Mouse (Mus musculus): ENCODE data around the gene Prkab1. TPM values are rescaled to one million over a fixed set of nuclear protein-coding genes. Genes with fewer than 3 reads are reported as not detected.
A peak's percentile ranks its signal among the peaks of the same experiment; 100 is the strongest.

Gene Prkab1
- polyA plus RNA-seq, 1 experiment from 2014 or later: 44.8 TPM

- WGBS: 47% methylated on average over 8 of the region's 8 CpGs
Observed at GRCm38 (mm10) chr5:116023251-116023661, 1.1 kb downstream of the Prkab1 start.

GRCm38 (mm10) chr5:116022658-116023200 lies 1.6 kb downstream of the Prkab1 start:
- H3K27ac ChIP-seq (ENCODE audit: low read depth, low read length): no peak overlapping the region
- 86% methylated on average over 7 of the region's 7 CpGs for WGBS
- H3K27me3 ChIP-seq (ENCODE audit: control insufficient read depth, insufficient read depth, low read length): no peaks in the 10 kb centered on the region
- H3K36me3 ChIP-seq (ENCODE audit: control insufficient read depth, insufficient read depth, low read length): 0 out of 2 replicates have a peak, but pooled peaks cover under 1% of the 10 kb centered on the region
- 0 out of 2 replicates have a peak overlapping the region, but pooled peaks have one; percentile 85 for H3K4me2 ChIP-seq (replicated peaks; ENCODE audit: low read depth, low read length)
- no peak for ATAC-seq (ENCODE audit: low FRiP score)
- H3K9me3 ChIP-seq (ENCODE audit: control insufficient read depth, low read length): no peaks in the 10 kb centered on the region
- H3K9ac ChIP-seq (ENCODE audit: low read depth, low read length): no peak overlapping the region
- H3K4me1 ChIP-seq (replicated peaks; ENCODE audit: control insufficient read depth, insufficient read depth, low read length): no peaks in the 10 kb centered on the region; the same call in 1 of the 2 replicates
- no peak for DNase-seq (ENCODE audit: low spot score)
- H3K4me3 ChIP-seq (ENCODE audit: low read depth, low read length): 0 out of 2 replicates have a peak overlapping the region, but pooled peaks have one; percentile 83

More at GRCm38 (mm10) chr5:116023251-116023661, 1.1 kb downstream of the Prkab1 start:
- H3K36me3 ChIP-seq (ENCODE audit: control insufficient read depth, insufficient read depth, low read length): no peaks in the 10 kb centered on the region
- H3K27ac ChIP-seq (ENCODE audit: low read depth, low read length): no peak overlapping the region
- no peaks in the 10 kb centered on the region for H3K9me3 ChIP-seq (ENCODE audit: control insufficient read depth, low read length)
- H3K27me3 ChIP-seq (ENCODE audit: control insufficient read depth, insufficient read depth, low read length): no peaks in the 10 kb centered on the region
- no peak for DNase-seq (ENCODE audit: low spot score)
- no peak for ATAC-seq (ENCODE audit: low FRiP score)
- peak overlapping the region; percentile 83 for H3K4me3 ChIP-seq (ENCODE audit: low read depth, low read length)
- H3K9ac ChIP-seq (ENCODE audit: low read depth, low read length): peak overlapping the region; percentile 80; the same call in 1 of the 2 replicates
- no peaks in the 10 kb centered on the region; the same call in 1 of the 2 replicates for H3K4me1 ChIP-seq (replicated peaks; ENCODE audit: control insufficient read depth, insufficient read depth, low read length)
- peak overlapping the region; percentile 85 for H3K4me2 ChIP-seq (replicated peaks; ENCODE audit: low read depth, low read length)

DNA sequence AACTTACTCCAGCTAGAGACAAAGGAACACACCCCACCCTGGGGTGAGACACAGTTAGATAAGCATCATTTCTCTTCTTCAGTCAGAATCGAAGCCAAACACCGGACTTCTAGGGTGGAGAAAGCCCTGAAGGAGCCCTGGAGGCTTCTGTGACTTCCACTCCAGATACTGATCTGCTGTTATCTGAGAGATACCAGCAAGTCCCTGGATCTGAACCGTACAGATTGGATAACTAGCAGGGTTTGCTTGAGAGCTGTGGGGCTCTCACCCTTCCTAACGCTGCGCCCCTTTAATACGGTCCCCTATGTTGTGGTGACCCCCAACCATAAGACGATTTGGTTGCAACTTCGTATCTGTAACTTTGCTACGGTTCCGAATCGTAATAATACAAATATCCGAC lies 2.2 kb downstream of the Prkab1 start:
- 95% methylated on average over 12 of the region's 12 CpGs for WGBS

GRCm38 (mm10) chr5:116021552-116021951 lies 2.8 kb downstream of the Prkab1 start:
- ATAC-seq (ENCODE audit: low FRiP score): no peak
- H3K36me3 ChIP-seq (ENCODE audit: control insufficient read depth, insufficient read depth, low read length): peaks cover 7% of the 10 kb centered on the region; the same call in 1 of the 2 replicates
- WGBS: 89% methylated on average over 14 of the region's 14 CpGs
- H3K9ac ChIP-seq (ENCODE audit: low read depth, low read length): no peak overlapping the region
- H3K27ac ChIP-seq (ENCODE audit: low read depth, low read length): no peak overlapping the region
- no peaks in the 10 kb centered on the region for H3K27me3 ChIP-seq (ENCODE audit: control insufficient read depth, insufficient read depth, low read length)
- H3K4me2 ChIP-seq (replicated peaks; ENCODE audit: low read depth, low read length): no peak overlapping the region
- no peaks in the 10 kb centered on the region for H3K9me3 ChIP-seq (ENCODE audit: control insufficient read depth, low read length)
- H3K4me3 ChIP-seq (ENCODE audit: low read depth, low read length): no peak overlapping the region
- DNase-seq (ENCODE audit: low spot score): no peak
- H3K4me1 ChIP-seq (replicated peaks; ENCODE audit: control insufficient read depth, insufficient read depth, low read length): no peaks in the 10 kb centered on the region; the same call in 1 of the 2 replicates

More for the DNA sequence above, 2.2 kb downstream of the Prkab1 start:
- Histone ChIP-seq H3K27me3 (ENCODE audit: control insufficient read depth, insufficient read depth, low read length) (no peaks in the 10 kb centered on the region), H3K4me2 (replicated peaks; ENCODE audit: low read depth, low read length) (no peak overlapping the region), H3K4me3 (ENCODE audit: low read depth, low read length) (no peak overlapping the region), H3K9ac (ENCODE audit: low read depth, low read length) (no peak overlapping the region), H3K4me1 (replicated peaks; ENCODE audit: control insufficient read depth, insufficient read depth, low read length) (no peaks in the 10 kb centered on the region; the same call in 1 of the 2 replicates), H3K27ac (ENCODE audit: low read depth, low read length) (no peak overlapping the region), H3K36me3 (ENCODE audit: control insufficient read depth, insufficient read depth, low read length) (peaks cover 4% of the 10 kb centered on the region; the same call in 1 of the 2 replicates), H3K9me3 (ENCODE audit: control insufficient read depth, low read length) (no peaks in the 10 kb centered on the region)
- DNase-seq (ENCODE audit: low spot score): no peak
- no peak for ATAC-seq (ENCODE audit: low FRiP score)

GRCm38 (mm10) chr5:116019371-116019770 lies 4.9 kb downstream of the Prkab1 start:
- ATAC-seq (ENCODE audit: low FRiP score) (no peak), DNase-seq (ENCODE audit: low spot score) (no peak)
- WGBS: 83% methylated on average over 11 of the region's 11 CpGs
- Histone ChIP-seq H3K9ac (ENCODE audit: low read depth, low read length) (no peak overlapping the region), H3K4me2 (replicated peaks; ENCODE audit: low read depth, low read length) (no peak overlapping the region), H3K9me3 (ENCODE audit: control insufficient read depth, low read length) (no peaks in the 10 kb centered on the region), H3K4me3 (ENCODE audit: low read depth, low read length) (no peak overlapping the region), H3K27me3 (ENCODE audit: control insufficient read depth, insufficient read depth, low read length) (no peaks in the 10 kb centered on the region), H3K36me3 (ENCODE audit: control insufficient read depth, insufficient read depth, low read length) (peaks cover 7% of the 10 kb centered on the region; the same call in 1 of the 2 replicates), H3K4me1 (replicated peaks; ENCODE audit: control insufficient read depth, insufficient read depth, low read length) (no peaks in the 10 kb centered on the region; the same call in 1 of the 2 replicates), H3K27ac (ENCODE audit: low read depth, low read length) (no peak overlapping the region)

GRCm38 (mm10) chr5:116018784-116019183 lies 5.5 kb downstream of the Prkab1 start:
- Histone ChIP-seq H3K27me3 (ENCODE audit: control insufficient read depth, insufficient read depth, low read length) (no peaks in the 10 kb centered on the region), H3K4me3 (ENCODE audit: low read depth, low read length) (no peak overlapping the region), H3K36me3 (ENCODE audit: control insufficient read depth, insufficient read depth, low read length) (peaks cover 10% of the 10 kb centered on the region), H3K9me3 (ENCODE audit: control insufficient read depth, low read length) (no peaks in the 10 kb centered on the region), H3K9ac (ENCODE audit: low read depth, low read length) (no peak overlapping the region), H3K4me1 (replicated peaks; ENCODE audit: control insufficient read depth, insufficient read depth, low read length) (no peaks in the 10 kb centered on the region; the same call in 1 of the 2 replicates), H3K4me2 (replicated peaks; ENCODE audit: low read depth, low read length) (no peak overlapping the region), H3K27ac (ENCODE audit: low read depth, low read length) (no peak overlapping the region)
- no peak for ATAC-seq (ENCODE audit: low FRiP score)
- DNase-seq (ENCODE audit: low spot score): no peak
- 90% methylated on average over 6 of the region's 6 CpGs for WGBS

DNA sequence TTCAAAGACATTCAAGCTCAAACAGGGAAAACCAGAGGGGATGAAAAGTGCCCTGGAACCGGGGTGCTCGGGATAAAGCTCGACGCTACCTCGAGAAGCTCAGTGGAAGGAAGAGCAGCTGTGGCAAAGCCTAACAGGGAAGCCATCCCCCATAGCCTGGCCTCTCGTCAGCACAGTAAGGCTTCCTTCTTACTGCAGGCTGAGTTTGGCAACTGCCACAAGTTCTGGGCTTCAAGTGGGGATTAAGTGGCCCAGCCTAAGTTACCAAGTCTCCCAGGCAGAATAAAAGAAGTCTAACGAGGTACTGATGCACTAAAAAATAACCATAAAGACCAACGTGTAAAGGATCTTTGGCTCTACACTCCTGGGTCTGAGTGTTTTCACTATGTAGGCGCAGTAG lies 6.1 kb downstream of the Prkab1 start:
- Histone ChIP-seq H3K36me3 (ENCODE audit: control insufficient read depth, insufficient read depth, low read length) (peaks cover 14% of the 10 kb centered on the region), H3K27ac (ENCODE audit: low read depth, low read length) (no peak overlapping the region), H3K9ac (ENCODE audit: low read depth, low read length) (no peak overlapping the region), H3K27me3 (ENCODE audit: control insufficient read depth, insufficient read depth, low read length) (no peaks in the 10 kb centered on the region), H3K4me1 (replicated peaks; ENCODE audit: control insufficient read depth, insufficient read depth, low read length) (no peaks in the 10 kb centered on the region; the same call in 1 of the 2 replicates), H3K4me3 (ENCODE audit: low read depth, low read length) (no peak overlapping the region), H3K9me3 (ENCODE audit: control insufficient read depth, low read length) (no peaks in the 10 kb centered on the region), H3K4me2 (replicated peaks; ENCODE audit: low read depth, low read length) (no peak overlapping the region)
- no peak for DNase-seq (ENCODE audit: low spot score)
- ATAC-seq (ENCODE audit: low FRiP score): no peak
- WGBS: 94% methylated on average over 9 of the region's 9 CpGs

GRCm38 (mm10) chr5:116017391-116017790 lies 6.9 kb downstream of the Prkab1 start:
- no peaks in the 10 kb centered on the region for H3K9me3 ChIP-seq (ENCODE audit: control insufficient read depth, low read length)
- no peaks in the 10 kb centered on the region; the same call in 1 of the 2 replicates for H3K4me1 ChIP-seq (replicated peaks; ENCODE audit: control insufficient read depth, insufficient read depth, low read length)
- no peak for DNase-seq (ENCODE audit: low spot score)
- no peak for ATAC-seq (ENCODE audit: low FRiP score)
- peaks cover 16% of the 10 kb centered on the region for H3K36me3 ChIP-seq (ENCODE audit: control insufficient read depth, insufficient read depth, low read length)
- H3K27ac ChIP-seq (ENCODE audit: low read depth, low read length): no peak overlapping the region
- WGBS: 93% methylated on average over 8 of the region's 8 CpGs
- H3K4me3 ChIP-seq (ENCODE audit: low read depth, low read length): no peak overlapping the region
- H3K9ac ChIP-seq (ENCODE audit: low read depth, low read length): no peak overlapping the region
- no peaks in the 10 kb centered on the region for H3K27me3 ChIP-seq (ENCODE audit: control insufficient read depth, insufficient read depth, low read length)
- no peak overlapping the region for H3K4me2 ChIP-seq (replicated peaks; ENCODE audit: low read depth, low read length)

- ATAC-seq (ENCODE audit: low FRiP score) (no peak), DNase-seq (ENCODE audit: low spot score) (no peak)
- Histone ChIP-seq H3K4me1 (replicated peaks; ENCODE audit: control insufficient read depth, insufficient read depth, low read length) (no peaks in the 10 kb centered on the region; the same call in 1 of the 2 replicates), H3K36me3 (ENCODE audit: control insufficient read depth, insufficient read depth, low read length) (peaks cover 16% of the 10 kb centered on the region), H3K4me2 (replicated peaks; ENCODE audit: low read depth, low read length) (no peak overlapping the region), H3K9ac (ENCODE audit: low read depth, low read length) (no peak overlapping the region), H3K27ac (ENCODE audit: low read depth, low read length) (no peak overlapping the region), H3K9me3 (ENCODE audit: control insufficient read depth, low read length) (no peaks in the 10 kb centered on the region), H3K27me3 (ENCODE audit: control insufficient read depth, insufficient read depth, low read length) (no peaks in the 10 kb centered on the region), H3K4me3 (ENCODE audit: low read depth, low read length) (no peak overlapping the region)
- 97% methylated on average over 5 of the region's 5 CpGs for WGBS
Observed at GRCm38 (mm10) chr5:116016542-116016941, 7.8 kb downstream of the Prkab1 start.
